Mouse (Mus musculus) C2C12 (cell line): ENCODE results near the gene Crybb3.

Source experiments
- CEBPB ChIP-seq: IDR thresholded peaks from one replicate; pipeline ENCODE4 v1.6.1; 2011; ENCODE audit warnings: low read depth, mild to moderate bottlenecking, control low read depth, moderate library complexity
- CTCF ChIP-seq: IDR thresholded peaks from one replicate; pipeline ENCODE4 v1.5.1; 2011; ENCODE audit not compliant: control insufficient read depth, insufficient read depth, insufficient read length
- FOSL1 ChIP-seq: IDR thresholded peaks from one replicate; pipeline ENCODE4 v1.8.0; 2011; ENCODE audit warnings: mild to moderate bottlenecking, low read length; ENCODE audit not compliant: poor library complexity, insufficient read depth, severe bottlenecking
- MAX ChIP-seq: IDR thresholded peaks from one replicate; pipeline ENCODE4 v1.6.1; 2011; ENCODE audit warnings: mild to moderate bottlenecking, control low read depth
- MYOD1 ChIP-seq: IDR thresholded peaks from one replicate; pipeline ENCODE4 v1.6.1; 2011; ENCODE audit warnings: low read depth; ENCODE audit not compliant: control insufficient read depth, insufficient read length
- MYOG ChIP-seq: IDR thresholded peaks from one replicate; pipeline ENCODE4 v1.6.1; 2011; ENCODE audit not compliant: control insufficient read depth, insufficient read length; ENCODE audit errors: extremely low read depth
- USF1 ChIP-seq: IDR thresholded peaks from one replicate; pipeline ENCODE4 v1.6.1; 2011; ENCODE audit warnings: low read depth, mild to moderate bottlenecking, control low read depth, moderate library complexity

GRCm38 (mm10) chr5:113092406-113092805, 11.0 kb upstream of the Crybb3 start:
- TF ChIP-seq CTCF (no peak), MAX (no peak), FOSL1 (no peak), USF1 (no peak), MYOD1 (no peak), CEBPB (no peak), MYOG (no peak)
